Mouse (Mus musculus): Measurements from ENCODE around the gene Pde2a. TPM values are rescaled to one million over a fixed set of nuclear protein-coding genes. Genes with fewer than 3 reads are reported as not detected.

The Pde2a gene
- total and polyA plus RNA-seq, 3 experiments: 41.6 to 57.1 (median 56.0) TPM

GRCm38 (mm10) chr7:101416391-101416790 lies 5.1 kb upstream of the Pde2a start:
- TF ChIP-seq EP300 (IDR thresholded peaks at IDR 0.05; ENCODE audit: insufficient read depth, low read depth, low read length) (no peak), CTCF (IDR thresholded peaks at IDR 0.05) (no peak), POLR2A (IDR thresholded peaks at IDR 0.05; ENCODE audit: insufficient read depth, low read depth, low read length) (no peak)
- Histone ChIP-seq H3K36me3 (ENCODE audit: control insufficient read depth, insufficient read depth, low read length) (no peaks in the 10 kb centered on the region), H3K4me3 (no peak overlapping the region), H3K27ac (no peak overlapping the region), H3K79me2 (replicated peaks; ENCODE audit: control insufficient read depth, insufficient read depth, low read length) (no peaks in the 10 kb centered on the region), H3K4me1 (ENCODE audit: control insufficient read depth, insufficient read depth, low read length) (no peaks in the 10 kb centered on the region; the same call in 1 of the 2 replicates), H3K9ac (ENCODE audit: low read depth, low read length) (no peak overlapping the region), H3K27me3 (ENCODE audit: control insufficient read depth, insufficient read depth, low read length) (no peaks in the 10 kb centered on the region)
- 53% methylated on average over 5 of the region's 5 CpGs for WGBS
- DNase-seq: peak in 1 of 2 experiments; percentile 15
- intact Hi-C loops (cut with DNase I): no loop called here

- intact Hi-C loops (cut with DNase I): no loop called here
- no peak for TF ChIP-seq CTCF (IDR thresholded peaks at IDR 0.05)
- TF ChIP-seq POLR2A (IDR thresholded peaks at IDR 0.05; ENCODE audit: insufficient read depth, low read depth, low read length): no peak
- no peak for TF ChIP-seq EP300 (IDR thresholded peaks at IDR 0.05; ENCODE audit: insufficient read depth, low read depth, low read length)
- no peak for DNase-seq
These were observed 2.3 kb upstream of the Pde2a start for GRCm38 (mm10) chr7:101419013-101419770.

GRCm38 (mm10) chr7:101422069-101422468 lies 578 bp downstream of the Pde2a start:
- H3K4me1 ChIP-seq (ENCODE audit: control insufficient read depth, insufficient read depth, low read length): no peaks in the 10 kb centered on the region
- no peak overlapping the region for H3K27ac ChIP-seq
- H3K27me3 ChIP-seq (ENCODE audit: control insufficient read depth, insufficient read depth, low read length): no peaks in the 10 kb centered on the region
- intact Hi-C loops (cut with DNase I): no loop called here
- H3K79me2 ChIP-seq (replicated peaks; ENCODE audit: control insufficient read depth, insufficient read depth, low read length): no peaks in the 10 kb centered on the region
- WGBS: 43% methylated on average over 3 of the region's 3 CpGs
- no peak for TF ChIP-seq POLR2A (IDR thresholded peaks at IDR 0.05; ENCODE audit: insufficient read depth, low read depth, low read length)
- TF ChIP-seq CTCF (IDR thresholded peaks at IDR 0.05): no peak
- TF ChIP-seq EP300 (IDR thresholded peaks at IDR 0.05; ENCODE audit: insufficient read depth, low read depth, low read length): no peak
- DNase-seq: no peak
- H3K9ac ChIP-seq (ENCODE audit: low read depth, low read length): no peak overlapping the region
- H3K36me3 ChIP-seq (ENCODE audit: control insufficient read depth, insufficient read depth, low read length): no peaks in the 10 kb centered on the region
- no peak overlapping the region for H3K4me3 ChIP-seq

More at GRCm38 (mm10) chr7:101419013-101419770, 2.3 kb upstream of the Pde2a start:
- Histone ChIP-seq H3K36me3 (ENCODE audit: control insufficient read depth, insufficient read depth, low read length) (no peaks in the 10 kb centered on the region), H3K4me1 (ENCODE audit: control insufficient read depth, insufficient read depth, low read length) (no peaks in the 10 kb centered on the region), H3K27ac (no peak overlapping the region), H3K79me2 (replicated peaks; ENCODE audit: control insufficient read depth, insufficient read depth, low read length) (no peaks in the 10 kb centered on the region), H3K4me3 (no peak overlapping the region), H3K9ac (ENCODE audit: low read depth, low read length) (no peak overlapping the region), H3K27me3 (ENCODE audit: control insufficient read depth, insufficient read depth, low read length) (no peaks in the 10 kb centered on the region)
- 5% methylated on average over 27 of the region's 27 CpGs for WGBS

- H3K36me3 ChIP-seq (ENCODE audit: control insufficient read depth, insufficient read depth, low read length): no peaks in the 10 kb centered on the region
- H3K9ac ChIP-seq (ENCODE audit: low read depth, low read length): no peak overlapping the region
- 84% methylated on average over 8 of the region's 8 CpGs for WGBS
- no peak for DNase-seq
- H3K79me2 ChIP-seq (replicated peaks; ENCODE audit: control insufficient read depth, insufficient read depth, low read length): no peaks in the 10 kb centered on the region
- no peak overlapping the region for H3K27ac ChIP-seq
- intact Hi-C loops (cut with DNase I): no loop called here
- no peaks in the 10 kb centered on the region for H3K27me3 ChIP-seq (ENCODE audit: control insufficient read depth, insufficient read depth, low read length)
- TF ChIP-seq EP300 (IDR thresholded peaks at IDR 0.05; ENCODE audit: insufficient read depth, low read depth, low read length) (no peak), POLR2A (IDR thresholded peaks at IDR 0.05; ENCODE audit: insufficient read depth, low read depth, low read length) (no peak), CTCF (IDR thresholded peaks at IDR 0.05) (no peak)
- H3K4me1 ChIP-seq (ENCODE audit: control insufficient read depth, insufficient read depth, low read length): no peaks in the 10 kb centered on the region
- H3K4me3 ChIP-seq: no peak overlapping the region
These were observed 1.2 kb downstream of the Pde2a start for GRCm38 (mm10) chr7:101422646-101423045.

GRCm38 (mm10) chr7:101423970-101424369 lies 2.5 kb downstream of the Pde2a start:
- Histone ChIP-seq H3K4me1 (ENCODE audit: control insufficient read depth, insufficient read depth, low read length) (no peaks in the 10 kb centered on the region), H3K9ac (ENCODE audit: low read depth, low read length) (no peak overlapping the region), H3K27me3 (ENCODE audit: control insufficient read depth, insufficient read depth, low read length) (no peaks in the 10 kb centered on the region), H3K36me3 (ENCODE audit: control insufficient read depth, insufficient read depth, low read length) (no peaks in the 10 kb centered on the region), H3K27ac (no peak overlapping the region), H3K79me2 (replicated peaks; ENCODE audit: control insufficient read depth, insufficient read depth, low read length) (no peaks in the 10 kb centered on the region), H3K4me3 (no peak overlapping the region)
- no peak for TF ChIP-seq CTCF (IDR thresholded peaks at IDR 0.05)
- TF ChIP-seq EP300 (IDR thresholded peaks at IDR 0.05; ENCODE audit: insufficient read depth, low read depth, low read length): no peak
- no peak for TF ChIP-seq POLR2A (IDR thresholded peaks at IDR 0.05; ENCODE audit: insufficient read depth, low read depth, low read length)
- intact Hi-C loops (cut with DNase I): no loop called here
- 43% methylated on average over 6 of the region's 6 CpGs for WGBS
- DNase-seq: no peak

GRCm38 (mm10) chr7:101426692-101427091 lies 5.2 kb downstream of the Pde2a start:
- no peak for DNase-seq
- H3K36me3 ChIP-seq (ENCODE audit: control insufficient read depth, insufficient read depth, low read length): no peaks in the 10 kb centered on the region
- H3K4me3 ChIP-seq: no peak overlapping the region
- H3K79me2 ChIP-seq (replicated peaks; ENCODE audit: control insufficient read depth, insufficient read depth, low read length): no peaks in the 10 kb centered on the region
- H3K27me3 ChIP-seq (ENCODE audit: control insufficient read depth, insufficient read depth, low read length): no peaks in the 10 kb centered on the region
- 66% methylated on average over 8 of the region's 8 CpGs for WGBS
- no peaks in the 10 kb centered on the region for H3K4me1 ChIP-seq (ENCODE audit: control insufficient read depth, insufficient read depth, low read length)
- no peak overlapping the region for H3K27ac ChIP-seq
- no peak overlapping the region for H3K9ac ChIP-seq (ENCODE audit: low read depth, low read length)
- TF ChIP-seq POLR2A (IDR thresholded peaks at IDR 0.05; ENCODE audit: insufficient read depth, low read depth, low read length) (no peak), EP300 (IDR thresholded peaks at IDR 0.05; ENCODE audit: insufficient read depth, low read depth, low read length) (no peak), CTCF (IDR thresholded peaks at IDR 0.05) (no peak)
- intact Hi-C loops (cut with DNase I): loop anchor here (5.0 kb wide), 2 partner anchors 116 to 196 kb away; no protein-coding TSS in a partner anchor
